Mouse (Mus musculus) midbrain, postnatal 0 days (tissue): ENCODE measurements around the gene Gpr158. TPM values are rescaled to one million over a fixed set of nuclear protein-coding genes. Genes with fewer than 3 reads are reported as not detected.

Source experiments
- ATAC-seq: fragments of 200-750 bp; cut with Nextera tagmentation; 2 replicates; pipeline ENCODE4 v1.8.0; 2017; ENCODE audit warnings: moderate number of reproducible peaks, mild to moderate bottlenecking, moderate TSS enrichment, moderate library complexity; ENCODE audit not compliant: low FRiP score
- DNase-seq: peaks from one replicate; pipeline ENCODE4 v3.0.0-alpha.2; 2015; ENCODE audit warnings: low spot score
- H3K27ac ChIP-seq: fragments of 300-500 bp; sonication (generic); 2 replicates; pipeline ENCODE4 v1.5.1; 2014; ENCODE audit warnings: low read depth, mild to moderate bottlenecking, low read length, mixed read lengths
- H3K27me3 ChIP-seq: fragments of 300-500 bp; sonication (generic); 2 replicates; pipeline ENCODE4 v1.6.1; 2014; ENCODE audit warnings: low read length, control low read depth, mixed read lengths; ENCODE audit not compliant: insufficient read depth
- H3K36me3 ChIP-seq: fragments of 300-500 bp; sonication (generic); 2 replicates; pipeline ENCODE4 v1.6.1; 2014; ENCODE audit warnings: low read length, control low read depth, mixed read lengths; ENCODE audit not compliant: insufficient read depth
- H3K4me1 ChIP-seq: fragments of 300-500 bp; sonication (generic); 2 replicates; pipeline ENCODE4 v1.6.1; 2014; ENCODE audit warnings: mild to moderate bottlenecking, control low read depth, antibody characterized with exemption, low read length, mixed read lengths; ENCODE audit not compliant: insufficient read depth
- H3K4me2 ChIP-seq: fragments of 300-500 bp; sonication (generic); 2 replicates; pipeline ENCODE4 v1.6.1; 2014; ENCODE audit warnings: low read depth, mild to moderate bottlenecking, low read length, mixed read lengths; ENCODE audit not compliant: poor library complexity, severe bottlenecking
- H3K4me3 ChIP-seq: fragments of 300-500 bp; sonication (generic); 2 replicates; pipeline ENCODE4 v1.5.1; 2014; ENCODE audit warnings: low read depth, mild to moderate bottlenecking, low read length, moderate library complexity
- H3K9ac ChIP-seq: fragments of 300-500 bp; sonication (generic); replicated peaks from 2 replicates; pipeline ENCODE4 v1.6.1; 2014; ENCODE audit warnings: mild to moderate bottlenecking, low read length, moderate library complexity, mixed read lengths; ENCODE audit not compliant: poor library complexity, severe bottlenecking
- H3K9me3 ChIP-seq: fragments of 300-500 bp; sonication (generic); 2 replicates; pipeline ENCODE4 v1.6.1; 2016; ENCODE audit warnings: low read length, control low read depth
- CTCF ChIP-seq: IDR thresholded peaks from 2 replicates; pipeline ENCODE4 v1.5.1; 2016; ENCODE audit warnings: antibody characterized with exemption, mild to moderate bottlenecking
- WGBS: fragments of 180-500 bp; shearing (Covaris S2); extraction: QIAGEN DNeasy Blood & Tissue Kit; methylation state at CpG from one replicate; pipeline ENCODE4 v1.1.7; 2014; 5-methylcytosine and 5-hydroxymethylcytosine counted together
- polyA plus RNA-seq: library from polyadenylated mRNA; unstranded; fragments of >200 nt; fragmentation: Nextera tagmentation; extraction: Ambion mirVana; gene quantifications from 2 replicates; pipeline ENCODE4 v1.2.1, GENCODE M21; 2015
- total RNA-seq: library from RNA; depleted of rRNA; stranded (reverse); fragments of >200 nt; gene quantifications from 2 replicates; pipeline ENCODE4 v1.2.3, GENCODE M21; 2014; rRNA removed

Gene Gpr158
- total RNA-seq: 19.4 and 19.7 TPM in 2 replicates
- polyA plus RNA-seq: 3.9 and 4.1 TPM in 2 replicates

DNA sequence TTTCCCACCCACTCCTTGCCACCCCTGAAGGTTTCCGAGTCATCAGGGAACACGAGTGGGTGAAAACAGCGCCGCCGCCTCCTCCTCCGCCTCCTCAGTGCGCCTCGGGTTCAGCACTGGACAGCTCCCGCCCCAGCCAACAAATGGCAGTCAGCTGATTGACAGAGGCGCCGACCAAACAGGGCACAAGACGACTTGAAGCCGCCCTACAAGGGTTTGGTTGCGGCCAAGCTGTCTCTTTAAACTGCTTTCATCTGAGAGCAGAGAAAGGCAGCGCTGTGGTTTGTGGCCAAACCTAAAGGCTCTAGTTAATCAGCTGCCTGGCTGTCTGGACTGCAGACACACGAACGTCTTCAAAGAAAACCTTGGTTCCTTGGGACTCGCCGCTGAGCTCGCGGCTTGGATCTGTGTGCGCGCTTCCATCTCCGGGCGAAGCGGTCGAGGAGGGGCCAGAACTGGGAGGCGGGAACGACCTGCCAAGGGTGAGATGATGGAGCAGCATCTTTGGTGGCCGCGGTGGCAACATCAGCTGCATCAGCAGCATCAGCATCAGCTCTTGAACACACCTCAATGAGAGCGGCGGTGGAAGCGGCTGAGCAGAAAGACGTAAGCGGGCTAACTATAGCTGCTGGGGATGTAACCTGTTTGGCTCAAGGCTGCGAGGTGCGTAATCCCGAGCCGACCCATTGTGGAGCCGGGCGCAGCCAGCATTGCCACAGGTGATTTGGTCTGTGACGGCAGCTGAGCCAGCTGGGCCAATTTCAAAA is at the start of gene Gpr158:
Gene Gpr158, plus strand, starts transcription at position 198 of the 767 bp plus-strand sequence.
- Histone ChIP-seq H3K4me2 (peak within 1 kb of the TSS; percentile 93), H3K4me1 (peaks cover 8% of the 10 kb centered on the region), H3K36me3 (no peaks in the 10 kb centered on the region), H3K9me3 (no peaks in the 10 kb centered on the region), H3K9ac (peak within 1 kb of the TSS; percentile 70), H3K27ac (peak within 1 kb of the TSS; percentile 79), H3K4me3 (peak within 1 kb of the TSS; percentile 70), H3K27me3 (no peaks in the 10 kb centered on the region)
- WGBS: under 1% methylated on average over 43 of the region's 43 CpGs
- TF ChIP-seq CTCF: peak; percentile 45
- peak; percentile 96 for DNase-seq
- peak; percentile 98 for ATAC-seq

DNA sequence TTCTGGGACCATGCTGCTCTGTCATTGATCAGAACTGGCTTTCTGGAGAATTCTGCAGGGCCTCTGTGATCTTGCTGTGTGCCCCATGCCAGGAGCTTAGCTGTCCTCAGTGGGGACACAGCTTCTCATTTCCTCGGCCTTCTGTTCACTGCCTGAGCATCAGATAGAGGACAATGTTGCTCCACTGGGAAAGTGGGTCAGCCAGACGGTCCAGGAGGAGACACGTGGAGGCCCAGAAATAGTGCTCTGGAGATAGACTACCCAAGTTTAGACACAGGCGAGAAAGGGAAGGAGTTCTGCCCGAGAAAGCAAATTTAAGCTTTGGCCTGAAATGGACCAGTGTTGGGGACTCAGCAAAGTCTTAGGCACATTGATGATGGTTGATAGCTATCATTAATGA is 23.5 kb upstream of the Gpr158 start:
- 78% methylated on average over 5 of the region's 5 CpGs for WGBS
- no peaks in the 10 kb centered on the region for H3K4me1 ChIP-seq
- ATAC-seq (no peak), DNase-seq (no peak)
- no peaks in the 10 kb centered on the region for H3K27me3 ChIP-seq
- H3K27ac ChIP-seq: no peak overlapping the region
- H3K36me3 ChIP-seq: no peaks in the 10 kb centered on the region
- no peak overlapping the region for H3K4me2 ChIP-seq
- no peak for TF ChIP-seq CTCF
- no peak overlapping the region for H3K9ac ChIP-seq
- no peak overlapping the region for H3K4me3 ChIP-seq
- no peaks in the 10 kb centered on the region for H3K9me3 ChIP-seq

DNA sequence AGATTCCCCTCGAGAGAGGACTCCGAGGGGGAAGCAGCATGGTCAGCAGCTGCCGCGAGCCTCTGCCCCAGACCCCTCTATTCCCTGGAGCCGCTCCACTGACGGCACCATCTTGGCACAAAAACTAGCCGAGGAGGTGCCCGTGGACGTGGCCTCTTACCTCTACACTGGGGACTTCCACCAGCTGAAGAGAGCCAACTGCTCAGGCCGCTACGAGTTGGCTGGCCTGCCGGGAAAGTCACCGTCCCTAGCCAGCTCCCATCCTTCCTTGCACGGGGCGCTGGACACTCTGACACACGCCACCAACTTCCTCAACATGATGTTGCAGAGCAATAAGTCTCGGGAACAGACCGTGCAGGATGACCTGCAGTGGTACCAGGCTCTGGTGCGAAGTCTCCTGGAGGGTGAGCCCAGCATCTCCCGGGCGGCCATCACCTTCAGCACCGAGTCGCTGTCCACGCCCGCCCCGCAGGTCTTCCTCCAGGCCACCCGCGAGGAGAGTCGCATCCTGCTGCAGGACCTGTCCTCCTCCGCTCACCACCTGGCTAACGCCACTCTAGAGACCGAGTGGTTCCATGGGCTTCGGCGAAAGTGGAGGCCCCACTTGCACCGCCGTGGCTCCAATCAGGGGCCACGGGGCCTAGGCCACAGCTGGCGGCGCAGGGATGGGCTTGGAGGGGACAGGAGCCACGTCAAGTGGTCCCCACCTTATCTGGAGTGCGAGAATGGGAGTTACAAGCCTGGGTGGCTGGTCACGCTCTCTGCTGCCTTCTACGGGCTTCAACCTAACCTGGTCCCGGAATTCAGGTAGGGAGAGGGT is 1.2 kb downstream of the Gpr158 start:
- Histone ChIP-seq H3K36me3 (no peaks in the 10 kb centered on the region), H3K27ac (no peak overlapping the region), H3K9me3 (no peaks in the 10 kb centered on the region), H3K4me3 (peak overlapping the region; percentile 70), H3K4me1 (peaks cover 8% of the 10 kb centered on the region), H3K9ac (peak overlapping the region; percentile 70), H3K4me2 (peak overlapping the region; percentile 93), H3K27me3 (no peaks in the 10 kb centered on the region)
- TF ChIP-seq CTCF: no peak; the same call in 1 of the 2 replicates
- WGBS: 10% methylated on average over 44 of the region's 44 CpGs
- DNase-seq (peak; percentile 4), ATAC-seq (peak; percentile 7; the same call in 1 of the 2 replicates)

DNA sequence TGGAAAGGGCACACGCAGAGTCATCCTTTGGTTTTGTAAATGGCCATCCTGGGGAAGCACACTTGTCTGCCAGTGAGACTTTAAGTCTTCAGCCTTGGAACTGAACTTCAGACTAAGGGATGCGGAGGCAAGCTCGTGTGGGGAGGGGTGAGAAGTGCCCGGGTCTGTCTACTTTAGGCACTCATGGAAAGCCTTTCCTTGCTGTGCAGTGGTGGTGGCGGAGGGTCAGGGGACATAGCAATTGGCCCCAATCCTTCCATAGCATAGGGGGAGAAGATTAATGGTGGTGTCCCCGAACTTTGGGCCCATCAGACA is 1.8 kb downstream of the Gpr158 start:
- Histone ChIP-seq H3K9me3 (no peaks in the 10 kb centered on the region), H3K4me2 (peak overlapping the region; percentile 93), H3K27me3 (no peaks in the 10 kb centered on the region), H3K36me3 (no peaks in the 10 kb centered on the region), H3K9ac (peak overlapping the region; percentile 70), H3K4me3 (peak overlapping the region; percentile 70), H3K27ac (no peak overlapping the region), H3K4me1 (peaks cover 8% of the 10 kb centered on the region)
- DNase-seq (no peak), ATAC-seq (no peak)
- WGBS: 40% methylated on average over 6 of the region's 6 CpGs
- no peak for TF ChIP-seq CTCF

DNA sequence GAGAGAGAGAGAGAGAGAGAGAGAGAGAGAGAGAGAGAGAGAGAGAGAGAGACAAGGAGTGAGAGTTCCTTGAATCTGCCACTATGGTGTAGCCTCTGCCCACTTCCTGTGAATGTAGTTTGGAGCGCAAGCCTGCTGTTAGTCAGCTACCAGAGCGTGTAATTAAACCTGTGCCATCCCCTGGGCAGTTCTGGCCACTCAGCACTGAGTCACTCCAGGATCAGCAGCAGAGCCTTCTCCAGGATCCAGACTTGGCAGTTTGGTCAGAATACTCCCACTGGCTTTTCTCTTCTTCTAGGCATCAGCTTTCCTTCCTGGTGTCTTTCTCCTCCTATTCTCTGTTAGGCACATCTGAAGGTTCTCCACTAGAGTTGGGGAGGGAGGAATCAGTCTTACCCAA is 2.2 kb downstream of the Gpr158 start:
- H3K27ac ChIP-seq: no peak overlapping the region
- DNase-seq (peak; percentile 21), ATAC-seq (no peak)
- no peaks in the 10 kb centered on the region for H3K27me3 ChIP-seq
- no peak overlapping the region for H3K9ac ChIP-seq
- H3K4me3 ChIP-seq: peak overlapping the region; percentile 70
- peak; percentile 14; the same call in 1 of the 2 replicates for TF ChIP-seq CTCF
- H3K4me1 ChIP-seq: peaks cover 8% of the 10 kb centered on the region
- WGBS: 40% methylated on average over 2 of the region's 2 CpGs
- H3K36me3 ChIP-seq: no peaks in the 10 kb centered on the region
- H3K9me3 ChIP-seq: no peaks in the 10 kb centered on the region
- peak overlapping the region; percentile 93 for H3K4me2 ChIP-seq

DNA sequence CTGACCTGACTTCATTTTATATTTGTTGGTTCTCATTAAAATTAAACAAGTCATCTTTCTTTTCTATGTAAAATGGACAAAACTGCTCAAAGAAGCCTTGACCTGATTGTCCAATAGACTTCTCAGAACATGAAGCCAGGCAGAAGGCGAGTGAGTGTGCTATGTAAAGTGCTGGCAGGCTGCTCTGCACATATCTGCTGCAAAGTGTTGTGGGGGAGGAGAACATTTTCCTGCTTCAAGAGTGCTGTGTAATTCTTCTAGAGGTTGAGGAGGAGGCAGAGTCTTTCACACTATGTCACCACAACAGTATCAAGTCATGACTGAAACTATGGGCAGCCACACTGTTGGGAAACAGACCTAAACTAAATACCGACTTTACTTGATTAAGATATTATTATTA is 12.2 kb downstream of the Gpr158 start:
- Histone ChIP-seq H3K36me3 (no peaks in the 10 kb centered on the region), H3K27me3 (no peaks in the 10 kb centered on the region), H3K9me3 (no peaks in the 10 kb centered on the region), H3K27ac (no peak overlapping the region), H3K4me3 (no peak overlapping the region), H3K4me2 (no peak overlapping the region), H3K9ac (no peak overlapping the region), H3K4me1 (no peaks in the 10 kb centered on the region)
- no peak for TF ChIP-seq CTCF
- no peak for ATAC-seq
- 82% methylated on average over 2 of the region's 2 CpGs for WGBS
- no peak for DNase-seq
